Mouse (Mus musculus): Measurements from ENCODE around the gene Nsun7. TPM values are rescaled to one million over a fixed set of nuclear protein-coding genes. Genes with fewer than 3 reads are reported as not detected.

Gene Nsun7
- 0.72 TPM for polyA plus RNA-seq (2017; shearing (Covaris generic))

DNA sequence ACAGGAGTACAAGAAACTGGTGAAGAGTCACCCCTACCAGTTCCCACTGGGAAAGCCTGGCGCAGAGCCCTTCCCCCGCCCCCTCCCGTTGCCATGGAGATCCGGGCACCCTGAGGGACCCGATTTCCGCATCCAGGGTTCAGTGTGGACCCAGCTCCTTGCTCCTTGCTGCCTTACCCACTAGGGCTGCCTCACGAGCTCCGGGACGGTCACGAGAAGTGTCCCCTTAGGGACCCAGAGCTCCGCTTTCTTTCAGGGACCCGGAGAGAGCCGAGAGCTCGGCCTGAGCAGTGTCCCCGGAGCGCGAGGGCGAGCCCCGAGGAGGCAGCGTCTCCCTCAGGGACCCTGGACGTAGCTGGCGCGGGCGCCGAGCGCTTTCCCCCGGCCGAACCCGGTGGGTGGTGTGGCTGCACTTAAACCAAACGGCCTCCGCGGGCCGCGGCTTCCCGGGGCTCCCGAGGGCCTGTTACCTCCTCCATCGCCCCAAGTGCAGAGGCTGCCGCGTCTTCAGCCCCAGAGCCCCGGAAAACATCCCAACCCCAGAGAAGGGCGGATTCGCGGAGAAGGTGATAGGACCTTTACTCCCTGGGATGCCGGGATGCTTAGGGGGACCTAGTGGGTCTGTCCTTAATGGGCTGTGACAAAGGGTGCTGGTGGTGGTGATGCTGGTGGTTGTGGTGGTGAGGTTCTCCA is at the start of gene Nsun7:
TSS of gene Nsun7 (plus strand) at position 142 of the 693 bp plus-strand sequence.

Other genes with a start within 250 kb of the Nsun7 start
- 29.6 TPM for gene Rbm47, start 86.8 kb upstream of the Nsun7 start, polyA plus RNA-seq (2017; shearing (Covaris generic))

All from effector memory CD4-positive, alpha-beta T cell, adult 7 months (primary cell).